Mouse (Mus musculus) forebrain, embryonic 13.5 days (tissue): Measurements from ENCODE around the gene Vgll4. TPM values are rescaled to one million over a fixed set of nuclear protein-coding genes. Genes with fewer than 3 reads are reported as not detected.

Source experiments
- ATAC-seq: fragments of 200-750 bp; cut with Nextera tagmentation; 2 replicates; pipeline ENCODE4 v1.8.0; 2017
- H3K27ac ChIP-seq: fragments of 300-500 bp; sonication (generic); 2 replicates; pipeline ENCODE4 v1.5.1; 2015; ENCODE audit warnings: inconsistent platforms, mild to moderate bottlenecking, moderate library complexity
- H3K27me3 ChIP-seq: fragments of 300-500 bp; sonication (generic); 2 replicates; pipeline ENCODE4 v1.6.1; 2015; ENCODE audit warnings: mild to moderate bottlenecking, inconsistent platforms
- H3K36me3 ChIP-seq: fragments of 300-500 bp; sonication (generic); 2 replicates; pipeline ENCODE4 v1.6.1; 2015; ENCODE audit warnings: mild to moderate bottlenecking, inconsistent platforms; ENCODE audit not compliant: poor library complexity, severe bottlenecking
- H3K4me1 ChIP-seq: fragments of 300-500 bp; sonication (generic); 2 replicates; pipeline ENCODE4 v1.6.1; 2015; ENCODE audit warnings: inconsistent platforms
- H3K4me2 ChIP-seq: fragments of 300-500 bp; sonication (generic); 2 replicates; pipeline ENCODE4 v1.6.1; 2015; ENCODE audit warnings: inconsistent platforms, mild to moderate bottlenecking, moderate library complexity
- H3K4me3 ChIP-seq: fragments of 300-500 bp; sonication (generic); 2 replicates; pipeline ENCODE4 v1.5.1; 2015; ENCODE audit warnings: mild to moderate bottlenecking, inconsistent platforms
- H3K9ac ChIP-seq: fragments of 300-500 bp; sonication (generic); 2 replicates; pipeline ENCODE4 v1.6.1; 2015; ENCODE audit warnings: mild to moderate bottlenecking, inconsistent platforms
- H3K9me3 ChIP-seq: fragments of 300-500 bp; sonication (generic); replicated peaks from 2 replicates; pipeline ENCODE4 v1.6.1; 2016; ENCODE audit warnings: inconsistent platforms
- WGBS: fragments of 180-500 bp; shearing (Covaris S2); methylation state at CpG from one replicate; pipeline ENCODE4 v1.1.7; 2015; 5-methylcytosine and 5-hydroxymethylcytosine counted together
- polyA plus RNA-seq: library from polyadenylated mRNA; unstranded; fragments of >200 nt; fragmentation: Nextera tagmentation; extraction: Ambion mirVana; gene quantifications from 2 replicates; pipeline ENCODE4 v1.2.1, GENCODE M21; 2015

Vgll4 gene
- polyA plus RNA-seq, 1 experiment from 2014 or later = 84.3 TPM

GRCm38 (mm10) chr6:114857996-114858721 is 111.6 kb downstream of the Vgll4 start:
- 77% methylated on average over 3 of the region's 3 CpGs for WGBS
- no peak overlapping the region for H3K4me2 ChIP-seq
- H3K36me3 ChIP-seq = peaks cover 49% of the 10 kb centered on the region
- H3K9me3 ChIP-seq = no peaks in the 10 kb centered on the region
- no peaks in the 10 kb centered on the region for H3K27me3 ChIP-seq
- no peak overlapping the region for H3K9ac ChIP-seq
- H3K4me3 ChIP-seq = no peak overlapping the region
- no peak overlapping the region for H3K27ac ChIP-seq
- H3K4me1 ChIP-seq = peaks cover 25% of the 10 kb centered on the region
- ATAC-seq = no peak

GRCm38 (mm10) chr6:114856501-114856900 is 113.3 kb downstream of the Vgll4 start:
- peaks cover 42% of the 10 kb centered on the region for H3K4me1 ChIP-seq
- H3K4me2 ChIP-seq = no peak overlapping the region
- no peak for ATAC-seq
- no peaks in the 10 kb centered on the region for H3K9me3 ChIP-seq
- H3K36me3 ChIP-seq = peaks cover 32% of the 10 kb centered on the region
- no peak overlapping the region for H3K27ac ChIP-seq
- no peak overlapping the region for H3K4me3 ChIP-seq
- no peak overlapping the region for H3K9ac ChIP-seq
- 93% methylated on average over 4 of the region's 4 CpGs for WGBS
- H3K27me3 ChIP-seq = no peaks in the 10 kb centered on the region

GRCm38 (mm10) chr6:114855644-114856043 is 114.2 kb downstream of the Vgll4 start:
- Histone ChIP-seq H3K4me3 (no peak overlapping the region), H3K9ac (no peak overlapping the region), H3K27ac (no peak overlapping the region), H3K9me3 (no peaks in the 10 kb centered on the region), H3K36me3 (peaks cover 24% of the 10 kb centered on the region), H3K27me3 (no peaks in the 10 kb centered on the region), H3K4me2 (no peak overlapping the region), H3K4me1 (peaks cover 46% of the 10 kb centered on the region)
- ATAC-seq = no peak
- WGBS = 72% methylated on average over 3 of the region's 3 CpGs

- H3K4me3 ChIP-seq = no peak overlapping the region
- H3K9ac ChIP-seq = no peak overlapping the region
- H3K27me3 ChIP-seq = no peaks in the 10 kb centered on the region
- H3K4me1 ChIP-seq = peaks cover 48% of the 10 kb centered on the region
- ATAC-seq = 0 out of 2 replicates have a peak, but pooled peaks have one; percentile 17
- H3K27ac ChIP-seq = no peak overlapping the region
- H3K36me3 ChIP-seq = peaks cover 15% of the 10 kb centered on the region
- no peaks in the 10 kb centered on the region for H3K9me3 ChIP-seq
- 44% methylated on average over 2 of the region's 2 CpGs for WGBS
- H3K4me2 ChIP-seq = no peak overlapping the region
These were observed 115.4 kb downstream of the Vgll4 start for GRCm38 (mm10) chr6:114854368-114854767.

GRCm38 (mm10) chr6:114852739-114853138 is 117.1 kb downstream of the Vgll4 start:
- Histone ChIP-seq H3K27ac (no peak overlapping the region), H3K9me3 (no peaks in the 10 kb centered on the region), H3K9ac (peak overlapping the region; percentile 34; the same call in 1 of the 2 replicates), H3K4me1 (peaks cover 52% of the 10 kb centered on the region), H3K36me3 (no peaks in the 10 kb centered on the region), H3K4me3 (no peak overlapping the region), H3K4me2 (no peak overlapping the region), H3K27me3 (no peaks in the 10 kb centered on the region)
- no peak for ATAC-seq
- WGBS = 13% methylated on average over 3 of the region's 3 CpGs

GRCm38 (mm10) chr6:114851688-114852087 is 118.1 kb downstream of the Vgll4 start:
- no peak overlapping the region for H3K4me3 ChIP-seq
- ATAC-seq = no peak
- H3K36me3 ChIP-seq = no peaks in the 10 kb centered on the region
- H3K9me3 ChIP-seq = no peaks in the 10 kb centered on the region
- no peak overlapping the region for H3K27ac ChIP-seq
- H3K9ac ChIP-seq = 0 out of 2 replicates have a peak overlapping the region, but pooled peaks have one; percentile 34
- no peaks in the 10 kb centered on the region for H3K27me3 ChIP-seq
- no peak overlapping the region for H3K4me2 ChIP-seq
- peaks cover 49% of the 10 kb centered on the region for H3K4me1 ChIP-seq
- 35% methylated on average over 7 of the region's 7 CpGs for WGBS

GRCm38 (mm10) chr6:114849787-114850186 is 120.0 kb downstream of the Vgll4 start:
- ATAC-seq = no peak
- no peak overlapping the region for H3K9ac ChIP-seq
- H3K9me3 ChIP-seq = no peaks in the 10 kb centered on the region
- 88% methylated on average over 8 of the region's 8 CpGs for WGBS
- no peaks in the 10 kb centered on the region for H3K27me3 ChIP-seq
- no peaks in the 10 kb centered on the region for H3K36me3 ChIP-seq
- H3K4me2 ChIP-seq = no peak overlapping the region
- H3K4me3 ChIP-seq = no peak overlapping the region
- peaks cover 56% of the 10 kb centered on the region for H3K4me1 ChIP-seq
- H3K27ac ChIP-seq = no peak overlapping the region

- Histone ChIP-seq H3K27ac (no peak overlapping the region), H3K4me3 (no peak overlapping the region), H3K27me3 (no peaks in the 10 kb centered on the region), H3K4me2 (no peak overlapping the region), H3K36me3 (no peaks in the 10 kb centered on the region), H3K4me1 (peaks cover 47% of the 10 kb centered on the region), H3K9ac (no peak overlapping the region), H3K9me3 (no peaks in the 10 kb centered on the region)
- 71% methylated on average over 7 of the region's 7 CpGs for WGBS
- no peak for ATAC-seq
These were observed 121.0 kb downstream of the Vgll4 start for GRCm38 (mm10) chr6:114848761-114849160.

GRCm38 (mm10) chr6:114847582-114848174 is 122.1 kb downstream of the Vgll4 start:
- H3K27ac ChIP-seq = no peak overlapping the region
- WGBS = 87% methylated on average over 12 of the region's 12 CpGs
- H3K4me2 ChIP-seq = no peak overlapping the region
- no peaks in the 10 kb centered on the region for H3K36me3 ChIP-seq
- H3K4me3 ChIP-seq = no peak overlapping the region
- H3K9me3 ChIP-seq = no peaks in the 10 kb centered on the region
- no peak for ATAC-seq
- H3K27me3 ChIP-seq = no peaks in the 10 kb centered on the region
- peaks cover 38% of the 10 kb centered on the region for H3K4me1 ChIP-seq
- no peak overlapping the region for H3K9ac ChIP-seq

- ATAC-seq = peak; percentile 50; the same call in 1 of the 2 replicates
- Histone ChIP-seq H3K27me3 (no peaks in the 10 kb centered on the region), H3K27ac (peak overlapping the region; percentile 17), H3K4me2 (no peak overlapping the region), H3K4me1 (peaks cover 34% of the 10 kb centered on the region), H3K36me3 (no peaks in the 10 kb centered on the region), H3K9me3 (no peaks in the 10 kb centered on the region), H3K9ac (peak overlapping the region; percentile 4; the same call in 1 of the 2 replicates), H3K4me3 (no peak overlapping the region)
- WGBS = 22% methylated on average over 4 of the region's 4 CpGs
These were observed 123.5 kb downstream of the Vgll4 start for GRCm38 (mm10) chr6:114846153-114846772.

- no peaks in the 10 kb centered on the region for H3K36me3 ChIP-seq
- H3K4me2 ChIP-seq = no peak overlapping the region
- H3K9me3 ChIP-seq = 0 out of 2 replicates have a peak, but pooled peaks cover 5% of the 10 kb centered on the region
- H3K4me1 ChIP-seq = peaks cover 31% of the 10 kb centered on the region
- no peak for ATAC-seq
- H3K9ac ChIP-seq = no peak overlapping the region
- H3K27me3 ChIP-seq = no peaks in the 10 kb centered on the region
- no peak overlapping the region for H3K4me3 ChIP-seq
- 97% methylated on average over 2 of the region's 2 CpGs for WGBS
- no peak overlapping the region for H3K27ac ChIP-seq
These were observed 126.9 kb downstream of the Vgll4 start for GRCm38 (mm10) chr6:114842863-114843262.

- no peak overlapping the region for H3K27ac ChIP-seq
- H3K9ac ChIP-seq = no peak overlapping the region
- H3K4me1 ChIP-seq = peaks cover 31% of the 10 kb centered on the region
- no peak overlapping the region for H3K4me3 ChIP-seq
- ATAC-seq = no peak
- 0 out of 2 replicates have a peak, but pooled peaks cover 5% of the 10 kb centered on the region for H3K9me3 ChIP-seq
- no peaks in the 10 kb centered on the region for H3K27me3 ChIP-seq
- H3K36me3 ChIP-seq = no peaks in the 10 kb centered on the region
- WGBS = 64% methylated on average over 3 of the region's 3 CpGs
- H3K4me2 ChIP-seq = no peak overlapping the region
These were observed 127.7 kb downstream of the Vgll4 start for GRCm38 (mm10) chr6:114842131-114842530.
